Mouse (Mus musculus) erythroblast, embryonic 14.5 days (primary cell): ENCODE results near the gene Gbf1. TPM values are rescaled to one million over a fixed set of nuclear protein-coding genes. Genes with fewer than 3 reads are reported as not detected.

Experiments
- H3K27me3 ChIP-seq: 2 replicates; pipeline ENCODE4 v1.6.1; 2012; ENCODE audit warnings: inconsistent platforms; ENCODE audit not compliant: control insufficient read depth
- H3K36me3 ChIP-seq: 2 replicates; pipeline ENCODE4 v1.6.1; 2012; ENCODE audit warnings: mild to moderate bottlenecking, inconsistent platforms; ENCODE audit not compliant: control insufficient read depth
- H3K4me1 ChIP-seq: 2 replicates; pipeline ENCODE4 v1.6.1; 2012; ENCODE audit warnings: inconsistent platforms; ENCODE audit not compliant: control insufficient read depth
- H3K4me3 ChIP-seq: replicated peaks from 2 replicates; pipeline ENCODE3; 2012; ENCODE audit warnings: moderate library complexity, mild to moderate bottlenecking, inconsistent platforms
- H3K9me3 ChIP-seq: 2 replicates; pipeline ENCODE4 v1.6.1; 2012; ENCODE audit warnings: low read length, inconsistent platforms, mixed read lengths; ENCODE audit not compliant: control insufficient read depth
- GATA1 ChIP-seq: IDR thresholded peaks from 2 replicates; pipeline ENCODE4 v1.6.1; 2012; ENCODE audit warnings: low read length, inconsistent platforms, mixed read lengths
- TAL1 ChIP-seq: IDR thresholded peaks from 3 replicates; pipeline ENCODE4 v1.6.1; 2012; ENCODE audit warnings: low read length, inconsistent platforms, mixed read lengths
- polyA plus RNA-seq: library from polyadenylated mRNA; stranded (reverse); fragments of >175 nt; gene quantifications from 2 replicates; pipeline ENCODE4 v1.2.3, GENCODE M21; 2012

The Gbf1 gene
- polyA plus RNA-seq, 1 experiment, result 31.8 TPM

- TF ChIP-seq GATA1 (no peak), TAL1 (no peak)
- Histone ChIP-seq H3K36me3 (peaks cover 19% of the 10 kb centered on the region), H3K9me3 (no peaks in the 10 kb centered on the region), H3K27me3 (peaks cover 67% of the 10 kb centered on the region), H3K4me3 (peak within 1 kb of the TSS; percentile 73), H3K4me1 (peaks cover 52% of the 10 kb centered on the region)
Observed at GRCm38 (mm10) chr19:46326756-46327305, 174.5 kb downstream of the Gbf1 start, which contains the start of gene Psd. Gene Psd, minus strand, starts transcription at chr19:46327156.

GRCm38 (mm10) chr19:46327531-46328064, 175.3 kb downstream of the Gbf1 start:
- Histone ChIP-seq H3K27me3 (peaks cover 60% of the 10 kb centered on the region), H3K9me3 (no peaks in the 10 kb centered on the region), H3K4me3 (peak overlapping the region; percentile 73), H3K4me1 (peaks cover 54% of the 10 kb centered on the region), H3K36me3 (peaks cover 27% of the 10 kb centered on the region)
- no peak for TF ChIP-seq GATA1
- TF ChIP-seq TAL1, result no peak

GRCm38 (mm10) chr19:46328081-46329030, 176.0 kb downstream of the Gbf1 start, which contains the start of gene Fbxl15:
Gene Fbxl15, plus strand, starts transcription at chr19:46328184.
- peaks cover 55% of the 10 kb centered on the region for H3K4me1 ChIP-seq
- H3K9me3 ChIP-seq, result no peaks in the 10 kb centered on the region
- H3K4me3 ChIP-seq, result peak within 1 kb of the TSS; percentile 73
- TF ChIP-seq TAL1 (no peak), GATA1 (peak; percentile 11; the same call in 1 of the 2 replicates)
- peaks cover 52% of the 10 kb centered on the region for H3K27me3 ChIP-seq
- peaks cover 27% of the 10 kb centered on the region for H3K36me3 ChIP-seq

DNA sequence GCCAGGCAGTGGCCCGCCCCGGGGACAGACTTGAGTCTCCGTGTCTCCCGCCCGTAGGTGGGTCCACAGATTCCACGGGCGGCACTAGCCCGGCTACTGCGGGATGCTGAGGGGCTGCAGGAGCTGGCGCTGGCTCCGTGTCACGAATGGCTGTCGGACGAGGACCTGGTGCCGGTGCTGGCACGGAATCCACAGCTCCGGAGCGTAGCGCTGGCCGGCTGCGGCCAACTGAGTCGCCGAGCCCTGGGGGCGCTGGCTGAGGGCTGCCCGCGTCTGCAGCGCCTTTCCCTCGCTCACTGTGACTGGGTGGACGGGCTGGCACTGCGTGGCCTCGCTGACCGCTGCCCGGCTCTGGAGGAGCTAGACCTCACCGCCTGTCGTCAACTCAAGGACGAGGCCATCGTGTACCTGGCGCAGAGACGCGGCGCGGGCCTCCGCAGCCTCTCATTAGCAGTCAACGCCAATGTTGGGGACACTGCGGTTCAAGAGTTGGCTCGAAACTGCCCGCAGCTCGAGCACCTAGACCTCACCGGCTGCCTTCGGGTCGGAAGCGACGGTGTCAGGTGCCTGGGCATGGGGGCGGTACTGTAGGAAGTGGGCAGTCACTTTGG, 176.8 kb downstream of the Gbf1 start:
- H3K4me3 ChIP-seq, result peak overlapping the region; percentile 73
- peaks cover 55% of the 10 kb centered on the region for H3K4me1 ChIP-seq
- no peaks in the 10 kb centered on the region for H3K9me3 ChIP-seq
- H3K27me3 ChIP-seq, result peaks cover 44% of the 10 kb centered on the region
- H3K36me3 ChIP-seq, result peaks cover 27% of the 10 kb centered on the region
- no peak for TF ChIP-seq TAL1
- no peak for TF ChIP-seq GATA1

GRCm38 (mm10) chr19:46329951-46330350, 177.6 kb downstream of the Gbf1 start:
- Histone ChIP-seq H3K9me3 (no peaks in the 10 kb centered on the region), H3K4me3 (peak overlapping the region; percentile 73), H3K4me1 (peaks cover 52% of the 10 kb centered on the region), H3K36me3 (peaks cover 27% of the 10 kb centered on the region), H3K27me3 (peaks cover 36% of the 10 kb centered on the region)
- TF ChIP-seq TAL1, result no peak
- TF ChIP-seq GATA1, result no peak

DNA sequence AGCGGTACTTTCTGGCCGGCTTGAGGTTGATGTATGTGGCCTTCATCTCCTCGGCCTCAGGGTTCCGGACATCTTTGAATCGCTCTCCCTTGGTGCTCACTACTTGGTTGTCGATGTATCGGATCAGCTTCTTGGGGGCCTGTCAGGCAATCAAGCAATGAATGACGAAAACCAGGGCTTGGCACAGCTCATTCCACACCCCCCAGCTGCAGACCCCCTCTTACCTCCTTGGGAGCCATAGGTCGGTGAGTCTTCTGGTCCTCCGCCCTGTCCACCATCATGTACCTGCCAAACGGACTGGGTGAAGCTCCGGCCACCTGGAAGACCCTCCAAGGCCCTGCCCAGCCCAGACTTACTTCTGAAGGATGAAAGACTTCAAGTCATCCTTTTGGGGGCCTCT, 178.4 kb downstream of the Gbf1 start:
- H3K4me3 ChIP-seq, result no peak overlapping the region
- TF ChIP-seq TAL1 (no peak), GATA1 (no peak)
- H3K4me1 ChIP-seq, result peaks cover 50% of the 10 kb centered on the region
- H3K36me3 ChIP-seq, result peaks cover 29% of the 10 kb centered on the region
- H3K27me3 ChIP-seq, result peaks cover 29% of the 10 kb centered on the region
- no peaks in the 10 kb centered on the region for H3K9me3 ChIP-seq

DNA sequence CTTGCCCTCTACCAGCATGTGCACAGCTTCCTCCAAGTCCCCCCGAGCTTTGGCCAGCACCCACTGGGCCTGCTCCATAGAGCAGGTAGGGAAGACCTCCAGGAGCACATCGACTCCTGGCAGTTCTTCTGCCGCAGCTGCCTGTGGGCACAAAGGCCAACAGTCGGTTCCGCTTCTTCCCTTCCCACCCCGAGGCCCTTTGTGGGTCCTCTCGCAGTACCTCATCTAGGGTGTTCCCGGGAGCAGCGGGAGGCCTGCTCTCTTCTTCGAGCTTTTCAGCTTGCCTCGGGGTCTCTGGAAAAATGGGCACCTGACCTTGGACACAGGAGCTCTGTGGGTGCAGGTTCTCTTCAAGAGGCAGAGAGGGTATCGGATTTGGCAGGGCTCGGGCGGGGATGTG, 179.0 kb downstream of the Gbf1 start:
- H3K4me1 ChIP-seq, result peaks cover 47% of the 10 kb centered on the region
- H3K27me3 ChIP-seq, result peaks cover 22% of the 10 kb centered on the region
- no peak overlapping the region for H3K4me3 ChIP-seq
- TF ChIP-seq GATA1, result no peak
- no peak for TF ChIP-seq TAL1
- no peaks in the 10 kb centered on the region for H3K9me3 ChIP-seq
- H3K36me3 ChIP-seq, result peaks cover 32% of the 10 kb centered on the region

DNA sequence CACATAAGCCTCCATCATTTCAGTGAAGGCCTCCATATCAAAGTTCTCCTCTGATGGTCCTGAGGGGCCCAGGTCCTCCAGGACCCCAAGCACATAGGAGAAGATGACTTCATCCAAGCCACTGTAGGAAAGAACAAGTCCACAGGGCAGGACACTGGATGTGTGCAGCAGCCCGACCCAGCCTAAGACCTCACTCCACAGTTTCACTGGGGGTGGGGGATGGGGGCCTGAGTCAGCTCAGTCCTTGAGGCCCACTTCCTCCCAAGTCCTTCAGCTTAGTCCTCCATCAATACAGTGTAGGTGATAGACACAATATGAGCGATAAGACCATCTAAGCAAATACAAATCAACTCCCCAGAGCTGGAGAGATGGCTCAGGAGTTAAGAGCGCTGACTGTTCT, 179.6 kb downstream of the Gbf1 start:
- H3K4me3 ChIP-seq, result no peak overlapping the region
- H3K27me3 ChIP-seq, result peaks cover 16% of the 10 kb centered on the region
- H3K36me3 ChIP-seq, result peaks cover 33% of the 10 kb centered on the region
- H3K4me1 ChIP-seq, result peaks cover 44% of the 10 kb centered on the region
- H3K9me3 ChIP-seq, result no peaks in the 10 kb centered on the region
- TF ChIP-seq TAL1, result no peak
- no peak for TF ChIP-seq GATA1
